Mouse (Mus musculus): Measurements from ENCODE around the gene Hint1.

GRCm38 (mm10) chr11:54878893-54879292 lies 12.7 kb downstream of the Hint1 start:
- TF ChIP-seq CTCF (IDR thresholded peaks at IDR 0.05; ENCODE audit: borderline replicate concordance, control insufficient read depth, extremely low read depth, insufficient read depth, low read length, poor library complexity) (no peak), POLR2A (IDR thresholded peaks at IDR 0.05; ENCODE audit: control insufficient read depth, extremely low read depth, insufficient read depth, low read length, poor library complexity) (no peak)
